Mouse (Mus musculus): ENCODE measurements around the gene Clic4.
"Not testable (repeated sequence)": the region's sequence is repeated elsewhere in the genome, so short reads cannot be mapped to it uniquely, and the experiment has no call there.

The Clic4 gene

GRCm38 (mm10) chr4:135292477-135293089 is 20.0 kb upstream of the Clic4 start:
- no peak for DNase-seq (ENCODE audit: low read depth)

DNA sequence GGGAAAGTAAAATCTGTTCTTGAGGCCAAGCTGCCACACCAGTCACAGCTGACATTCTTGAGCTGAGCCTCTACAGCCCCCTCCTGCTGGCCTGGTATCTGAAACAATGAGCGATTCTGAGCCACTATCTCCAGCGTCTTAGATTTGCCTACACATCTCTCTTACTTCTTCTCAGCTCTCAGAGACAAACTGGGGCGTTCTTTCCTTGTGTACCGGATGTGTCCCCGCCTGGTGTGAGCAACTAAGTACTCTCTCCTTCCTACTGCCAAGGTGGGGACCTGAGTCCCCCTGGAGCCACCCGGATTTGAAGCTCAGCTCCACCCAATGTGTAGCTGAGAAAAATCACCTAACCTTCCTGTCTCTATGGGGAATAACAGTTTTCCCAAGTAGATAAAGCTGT is 19.2 kb upstream of the Clic4 start:
- no peak for DNase-seq (ENCODE audit: low read depth)

DNA sequence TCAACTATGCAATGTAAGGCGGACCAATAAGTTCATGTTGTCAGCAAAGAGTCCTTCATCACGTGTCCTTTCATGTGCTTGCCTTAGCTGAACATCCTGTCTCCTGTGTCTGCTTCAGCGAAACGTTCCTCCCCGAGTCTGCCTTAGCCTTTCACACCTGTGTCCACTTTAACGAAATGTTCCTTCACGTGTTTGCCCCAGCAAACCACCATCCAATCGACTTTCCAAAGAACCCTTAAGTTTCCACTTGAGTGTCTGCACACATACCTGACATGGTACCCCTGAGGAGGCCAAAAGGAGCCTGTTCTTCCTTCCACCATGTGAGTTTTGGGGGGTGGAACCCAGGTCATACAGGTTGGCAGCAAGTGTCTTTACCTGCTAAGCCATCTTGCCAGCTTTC is 18.6 kb upstream of the Clic4 start:
- DNase-seq (ENCODE audit: low read depth): no peak

DNA sequence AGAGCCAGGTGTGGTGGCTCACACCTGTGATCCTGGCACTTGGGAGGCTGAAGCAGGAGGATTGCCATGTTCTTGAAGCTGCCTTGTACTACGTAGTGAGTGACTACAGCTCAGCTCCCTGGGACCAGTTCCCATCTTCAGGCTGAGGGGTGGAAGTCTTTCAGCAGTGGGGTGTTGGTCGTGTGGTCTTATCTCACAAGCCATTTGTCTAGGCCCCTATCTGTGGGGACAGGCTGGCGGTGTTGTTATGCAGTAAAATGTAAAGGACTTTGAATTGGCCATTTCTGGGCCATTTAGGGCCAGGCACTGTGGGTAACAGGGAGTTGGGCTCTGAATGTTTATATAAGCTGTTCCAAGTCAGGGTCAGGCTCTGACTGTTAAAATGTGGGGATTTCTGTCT is 15.4 kb upstream of the Clic4 start:
- DNase-seq (ENCODE audit: low read depth): no peak

DNA sequence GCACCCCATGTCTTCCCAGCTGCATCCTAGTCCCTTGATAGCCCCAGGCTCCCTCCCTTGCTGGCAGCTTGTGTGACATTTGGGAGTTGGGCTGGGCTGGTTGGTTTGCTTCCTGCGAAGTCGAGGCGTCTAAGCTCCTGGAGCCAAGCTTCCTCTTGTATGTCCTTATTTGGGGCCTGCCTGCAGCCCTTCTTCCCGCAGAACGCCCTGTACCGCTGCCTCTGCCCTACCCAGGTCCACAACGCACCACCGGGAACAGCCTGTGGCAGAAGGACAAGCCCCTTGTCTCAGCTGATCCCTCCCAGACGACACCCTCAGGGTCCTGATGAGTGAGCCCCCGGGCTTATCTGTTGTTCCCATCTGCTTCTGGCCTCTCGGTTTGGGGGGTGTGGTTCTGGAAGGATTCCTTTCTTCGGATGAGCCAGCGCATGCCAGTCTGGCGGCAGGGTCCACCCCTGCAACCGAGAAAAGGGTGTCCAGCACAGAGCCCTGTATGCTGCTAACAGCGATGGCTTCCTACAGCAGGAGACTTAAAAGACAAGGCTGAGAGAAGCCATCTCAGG is 14.3 kb upstream of the Clic4 start:
- DNase-seq (ENCODE audit: low read depth): no peak

GRCm38 (mm10) chr4:135286033-135286622 is 13.5 kb upstream of the Clic4 start:
- no peak for DNase-seq (ENCODE audit: low read depth)

GRCm38 (mm10) chr4:135285436-135285835 is 12.8 kb upstream of the Clic4 start:
- no peak for DNase-seq (ENCODE audit: low read depth)

DNA sequence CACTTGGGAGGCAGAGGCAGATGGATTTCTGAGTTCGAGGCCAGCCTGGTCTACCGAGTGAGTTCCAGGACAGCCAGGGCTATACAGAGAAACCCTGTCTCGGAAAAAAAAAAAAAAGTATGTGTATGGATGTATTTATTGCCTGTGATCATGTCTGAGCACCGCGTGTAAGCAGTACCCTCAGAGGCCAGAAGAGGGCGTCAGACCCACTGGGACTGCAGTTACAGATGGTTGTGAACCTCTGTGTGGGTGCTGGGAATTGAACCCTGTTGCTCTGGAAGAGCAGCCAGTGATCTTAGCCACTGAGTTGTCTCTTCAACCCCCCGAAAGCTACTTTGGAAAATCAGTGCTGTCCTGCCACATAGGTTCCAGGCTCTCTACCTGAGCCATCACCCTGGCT is 11.3 kb upstream of the Clic4 start:
- DNase-seq (ENCODE audit: low read depth): no peak

DNA sequence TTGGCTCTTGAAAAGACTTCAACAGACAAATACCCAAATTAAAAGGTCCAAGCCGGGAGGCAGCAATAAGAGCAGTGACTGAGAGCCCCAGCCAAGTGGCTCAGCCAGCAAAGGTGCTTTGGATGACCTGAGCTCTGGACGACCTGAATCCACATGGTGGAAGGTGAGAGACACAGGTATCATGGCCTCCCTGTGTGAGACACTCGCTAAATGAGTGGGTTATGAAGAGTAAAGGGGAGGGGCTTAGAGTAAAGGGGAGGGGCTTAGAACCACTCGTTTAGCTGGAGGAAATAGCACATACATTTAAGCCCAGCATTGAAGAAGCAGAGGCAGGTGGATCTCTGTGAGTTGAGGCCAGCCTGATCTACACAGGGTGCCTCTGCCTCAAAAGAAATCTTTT is 10.8 kb upstream of the Clic4 start:
- no peak for DNase-seq (ENCODE audit: low read depth)

DNA sequence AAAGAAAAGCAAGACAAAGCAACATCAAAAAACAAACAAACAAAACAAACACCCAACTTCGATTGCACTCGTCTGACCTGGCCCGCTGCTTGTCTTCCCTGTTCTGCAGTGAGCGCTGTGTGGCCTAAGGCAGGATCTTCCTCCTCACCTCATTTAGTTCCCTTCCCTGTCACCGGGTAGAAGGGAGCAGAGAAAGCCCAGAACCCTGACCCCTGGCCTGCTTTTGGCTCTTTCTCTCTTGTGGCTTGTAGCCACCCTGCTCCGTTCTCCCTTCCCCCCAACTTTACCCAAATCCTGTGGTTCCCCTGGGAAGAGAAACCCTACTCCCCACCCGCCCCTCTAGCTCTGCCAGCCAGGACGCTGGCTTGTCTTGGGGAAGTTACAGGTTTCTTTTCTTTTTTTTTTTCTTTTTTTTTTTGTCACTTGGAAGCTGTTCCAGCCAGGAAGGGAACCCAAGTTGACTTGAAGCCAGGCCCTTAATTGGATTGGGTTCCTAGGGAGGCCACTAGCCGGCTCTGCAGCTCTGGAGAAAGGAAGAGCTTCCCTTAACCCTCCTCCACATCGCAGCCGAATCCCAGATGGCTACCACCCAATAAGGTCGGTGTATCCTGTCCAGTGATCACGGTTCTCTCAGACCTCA is 10.2 kb upstream of the Clic4 start:
- no peak for DNase-seq (ENCODE audit: low read depth)

GRCm38 (mm10) chr4:135280016-135280415 is 7.4 kb upstream of the Clic4 start:
- not testable (repeated sequence) for DNase-seq (ENCODE audit: low read depth)

DNA sequence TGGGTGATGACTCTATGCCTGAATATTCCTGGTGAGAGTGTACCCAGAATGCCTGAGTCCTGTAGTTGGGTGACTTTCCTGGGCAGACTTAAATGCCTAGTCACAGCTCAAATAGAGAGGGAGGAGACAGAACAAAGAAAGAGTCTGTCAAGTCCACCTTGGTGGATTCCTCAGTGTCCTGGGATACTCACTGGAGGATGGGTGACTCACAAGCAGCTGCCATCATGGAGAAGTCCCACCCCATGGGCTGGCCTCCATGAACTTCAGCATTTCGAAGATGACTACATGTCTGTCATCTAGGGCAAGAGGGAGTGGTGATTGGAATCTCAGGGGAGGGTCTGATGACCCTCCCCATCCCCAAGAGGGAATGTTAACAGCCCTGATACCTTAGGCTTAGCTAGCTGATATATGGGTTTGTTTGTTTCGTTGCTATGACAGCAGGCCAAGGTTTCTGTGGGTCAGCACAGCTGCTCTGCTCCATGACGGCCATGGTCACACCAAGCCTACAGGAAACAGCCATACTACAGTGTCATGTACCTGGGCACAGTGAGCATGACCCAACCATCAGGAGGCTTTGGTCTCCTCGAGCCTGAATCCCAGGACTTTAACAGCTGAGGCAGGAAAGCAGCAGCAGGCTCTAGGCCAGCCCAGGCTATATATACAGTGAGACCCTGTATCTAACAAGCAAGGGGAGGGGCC is 4.2 kb upstream of the Clic4 start:
- no peak for DNase-seq (ENCODE audit: low read depth)

DNA sequence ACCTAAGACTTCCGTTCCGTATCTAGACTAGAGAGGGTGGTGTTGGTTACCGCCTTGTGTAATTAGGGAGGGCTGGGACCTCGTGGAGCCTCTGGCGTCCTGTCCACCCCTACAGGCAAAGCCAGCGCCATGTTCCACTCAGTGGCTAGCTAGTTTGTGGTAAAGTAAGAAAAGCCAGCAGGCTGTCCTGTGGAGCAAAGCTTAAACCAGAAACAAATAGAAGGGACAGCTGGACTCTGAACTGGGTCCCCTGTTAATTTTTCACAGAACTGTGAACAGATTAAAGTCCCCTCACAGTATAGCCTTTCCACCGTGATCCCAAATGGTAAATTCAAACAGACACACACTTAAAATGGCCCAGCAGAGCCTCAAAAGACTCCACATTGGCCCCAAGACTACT is 2.1 kb upstream of the Clic4 start:
- DNase-seq (ENCODE audit: low read depth): no peak

DNA sequence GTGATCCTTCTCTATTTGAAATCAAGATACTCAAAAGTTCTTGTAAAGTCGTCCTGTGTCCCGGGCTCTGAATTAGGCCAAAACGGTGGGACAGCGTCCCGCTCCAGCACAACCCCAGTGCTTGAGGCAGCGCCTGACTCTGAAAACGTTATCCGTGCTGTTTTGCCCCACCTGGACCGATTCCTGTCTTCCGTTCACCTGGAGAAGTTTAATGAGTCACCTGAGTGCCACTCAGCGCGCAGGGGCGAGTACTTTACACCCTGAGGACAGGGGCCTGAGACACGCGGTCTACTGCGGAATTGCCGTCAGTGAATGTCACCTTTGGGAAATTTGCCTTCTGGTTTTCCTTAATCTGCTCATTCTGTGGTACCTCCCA is 681 bp upstream of the Clic4 start:
- no peak for DNase-seq (ENCODE audit: low read depth)

- DNase-seq (ENCODE audit: low read depth): no peak
These were observed 565 bp downstream of the Clic4 start for GRCm38 (mm10) chr4:135271881-135272616.

GRCm38 (mm10) chr4:135271419-135271828 is 1.2 kb downstream of the Clic4 start:
- DNase-seq (ENCODE audit: low read depth): no peak

DNA sequence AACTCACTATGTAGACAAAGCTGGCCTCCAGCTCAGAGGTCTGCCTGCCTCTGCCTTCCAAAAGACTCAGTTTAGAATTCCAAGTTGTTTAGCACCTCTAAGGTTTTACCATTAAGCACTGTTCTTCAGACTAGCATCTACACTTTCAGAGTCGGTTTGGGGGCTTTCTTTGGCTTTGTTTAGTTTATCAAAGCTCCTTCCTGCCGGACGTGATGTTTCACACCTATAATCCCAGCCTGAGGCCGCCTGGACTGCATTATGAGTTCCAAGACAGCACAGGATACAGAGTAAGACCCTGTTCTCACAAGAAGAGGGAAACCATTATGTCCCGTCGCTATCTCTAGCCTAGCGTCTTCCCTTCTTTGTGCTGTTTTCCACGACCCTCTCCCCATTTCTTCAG is 2.1 kb downstream of the Clic4 start:
- no peak for DNase-seq (ENCODE audit: low read depth)

- no peak for DNase-seq (ENCODE audit: low read depth)
These were observed 2.8 kb downstream of the Clic4 start for GRCm38 (mm10) chr4:135269656-135270341.

GRCm38 (mm10) chr4:135267521-135267920 is 5.1 kb downstream of the Clic4 start:
- DNase-seq (ENCODE audit: low read depth): no peak

DNA sequence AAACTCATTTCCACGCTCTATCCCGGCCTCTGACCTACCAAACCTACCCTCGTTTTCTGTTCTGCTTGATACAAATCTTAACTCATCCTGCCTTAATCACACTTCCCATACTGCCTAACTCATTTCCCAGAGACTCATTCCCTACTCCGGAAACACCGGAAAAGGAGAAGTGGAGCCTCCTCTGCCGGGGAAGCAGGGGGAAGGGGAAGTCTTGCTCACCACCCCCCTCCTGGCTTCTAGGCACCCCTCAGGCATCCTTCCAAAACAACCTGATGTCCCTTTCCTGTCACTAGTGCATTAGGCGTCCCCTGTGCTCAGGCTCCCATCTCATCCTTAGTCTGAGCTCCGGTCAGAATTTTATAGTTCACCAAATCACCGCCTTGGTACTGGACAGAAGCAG is 5.6 kb downstream of the Clic4 start:
- no peak for DNase-seq (ENCODE audit: low read depth)

GRCm38 (mm10) chr4:135260434-135260833 is 12.2 kb downstream of the Clic4 start:
- DNase-seq (ENCODE audit: low read depth): no peak

- DNase-seq (ENCODE audit: low read depth): no peak
These were observed 14.1 kb downstream of the Clic4 start for GRCm38 (mm10) chr4:135258521-135258920.
